Comparison of ENCODE assay signal across 8 mouse cellular contexts in genomic region chr6:108828234-108828868, GRCm38 (mm10). TPM values are rescaled to one million over a fixed set of nuclear protein-coding genes. Genes with fewer than 3 reads are reported as not detected.
DNase-seq lines count a peak whose midpoint lies in the region; ATAC-seq lines count a peak whose summit lies in the region.

Edem1 (plus strand) TSS chr6:108828641.

- no peaks in the 10 kb centered on the region for H3K27me3 ChIP-seq in intestine, embryonic 14.5 days (replicated peaks; ENCODE audit: control insufficient read depth, insufficient read depth, low read length)

- DNase-seq in adrenal gland, adult 18-20 months (ENCODE audit: low spot score in 2 of 2) = peak; percentile 98 to 99
- DNase-seq in embryo, embryonic 11 days = peak; percentile 99
- DNase-seq in gastrocnemius, postnatal 25 days = peak; percentile 100
- DNase-seq in intestine, embryonic 14.5 days (ENCODE audit: low spot score) = peak; percentile 97
- peak; percentile 94 to 95 for DNase-seq in left cerebral cortex, postnatal 14 days (ENCODE audit: low spot score in 2 of 2)
- peak; percentile 98 for DNase-seq in mesoderm, embryonic 11.5 days (ENCODE audit: low read depth, low spot score)
- DNase-seq in right cerebral cortex, postnatal 36 days (ENCODE audit: low spot score in 2 of 2) = peak; percentile 94
- DNase-seq in yolk sac, embryonic 10.5 days (ENCODE audit: low spot score) = peak; percentile 99

- H3K4me2 ChIP-seq in intestine, embryonic 14.5 days (ENCODE audit: low read length) = peak within 1 kb of the TSS; percentile 92

- peak within 1 kb of the TSS; percentile 78 for H3K9ac ChIP-seq in intestine, embryonic 14.5 days (ENCODE audit: low read length)

- peaks cover 4% of the 10 kb centered on the region for H3K36me3 ChIP-seq in intestine, embryonic 14.5 days (ENCODE audit: control insufficient read depth, insufficient read depth, low read length)

- peak within 1 kb of the TSS; percentile 69 for H3K4me3 ChIP-seq in intestine, embryonic 14.5 days (ENCODE audit: low read depth, low read length)

- peak within 1 kb of the TSS; percentile 55 for H3K27ac ChIP-seq in intestine, embryonic 14.5 days (ENCODE audit: low read depth)

- under 1% methylated on average over 67 of the region's 67 CpGs for WGBS in intestine, embryonic 14.5 days

- H3K9me3 ChIP-seq in intestine, embryonic 14.5 days (ENCODE audit: control insufficient read depth, low read length) = no peaks in the 10 kb centered on the region

- ATAC-seq in intestine, embryonic 14.5 days (replicated peaks; ENCODE audit: low FRiP score, low TSS enrichment, low read depth) = peak; percentile 99

- intact Hi-C loops in left cerebral cortex, postnatal 14 days (cut with DNase I) = loop anchor here (2.0 kb wide), 1 partner anchor 46 kb away; the partner anchor contains the start of gene Arl8b

- H3K4me1 ChIP-seq in intestine, embryonic 14.5 days (replicated peaks; ENCODE audit: control insufficient read depth, insufficient read depth, low read length) = peaks cover 12% of the 10 kb centered on the region

RNA-seq across cellular contexts. Expression of gene Edem1, which starts in this region (rescaled TPM):
- total RNA-seq in adrenal gland, adult 18-20 months (2021) = 10 to 100 TPM; 45.3 to 49.3 TPM
- 1 to 10 TPM; 6.2 to 7.2 TPM for total RNA-seq in gastrocnemius, postnatal 25 days (2021)
- 29.5 and 37.9 TPM in 2 replicates for polyA plus RNA-seq in intestine, embryonic 14.5 days (2014; fragmentation: Nextera tagmentation; extraction: Ambion mirVana)
- 10 to 100 TPM; 19.0 to 25.5 TPM for total RNA-seq in left cerebral cortex, postnatal 14 days (2021)

Comparison
In these comparisons a context has a peak if more than half of its experiments do, and no peak if none do; other contexts are left out.
1. Peak in every context shown above with its lines: DNase-seq, ATAC-seq, H3K4me3 ChIP-seq and H3K27ac ChIP-seq.